Mouse (Mus musculus) small intestine, adult 2 months (tissue): ENCODE measurements around the gene Ceacam15.

Experiments
- CTCF ChIP-seq: fragments of 200-500 bp; IDR thresholded peaks from 2 replicates; pipeline ENCODE4 v1.5.1; 2012; ENCODE audit warnings: low read depth, mild to moderate bottlenecking, control low read depth, inconsistent platforms, low read length, moderate library complexity, mixed read lengths; ENCODE audit not compliant: insufficient replicate concordance, insufficient read length; ENCODE audit errors: extremely low read depth
- POLR2A ChIP-seq: fragments of 200-500 bp; IDR thresholded peaks from 2 replicates; pipeline ENCODE4 v1.6.1; 2012; ENCODE audit warnings: low read depth, mild to moderate bottlenecking, control low read depth, inconsistent platforms, low read length, moderate library complexity

DNA sequence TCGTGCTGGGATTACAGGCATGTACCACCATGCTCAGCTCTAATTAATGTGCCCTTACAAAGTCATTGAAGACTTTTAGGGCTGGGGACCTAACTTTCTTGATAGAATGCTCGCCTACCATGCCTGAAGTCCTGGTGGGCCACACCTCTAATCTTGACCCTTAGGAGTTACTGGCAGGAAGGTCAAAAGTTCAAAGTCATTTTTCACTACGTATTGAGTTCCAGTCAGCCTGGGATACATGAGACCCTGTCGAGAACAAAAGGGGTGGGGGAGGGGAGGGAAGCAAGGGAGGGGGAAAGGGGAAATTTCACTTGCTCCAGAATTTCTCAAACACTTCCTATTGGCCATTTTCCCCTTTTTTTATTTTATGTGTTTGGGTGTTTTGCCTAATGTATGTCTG is 52.4 kb downstream of the Ceacam15 start:
- TF ChIP-seq CTCF: no peak
- no peak for TF ChIP-seq POLR2A
